Mouse (Mus musculus): ENCODE measurements around the gene Sugt1.

Sugt1 gene

GRCm38 (mm10) chr14:79677108-79677753 is 89.7 kb downstream of the Sugt1 start:
- peak; percentile 10 for DNase-seq (ENCODE audit: low spot score)

GRCm38 (mm10) chr14:79677891-79678687 is 90.6 kb downstream of the Sugt1 start:
- DNase-seq (ENCODE audit: low spot score) = no peak

- DNase-seq (ENCODE audit: low spot score) = no peak
Measured at GRCm38 (mm10) chr14:79680652-79681051, 93.2 kb downstream of the Sugt1 start.
